Mouse (Mus musculus) hematopoietic multipotent progenitor cell, adult 10-12 weeks (in vitro differentiated cells): ENCODE data around the gene Olfr123. TPM values are rescaled to one million over a fixed set of nuclear protein-coding genes. Genes with fewer than 3 reads are reported as not detected.

Experiments used
- polyA plus RNA-seq: library from polyadenylated mRNA; stranded (reverse); fragments of >175 nt; gene quantifications from 2 replicates; pipeline ENCODE4 v1.2.3, GENCODE M21; 2012; ENCODE audit warnings: low replicate concordance

The Olfr123 gene
- polyA plus RNA-seq: not detected in 2 replicates

GRCm38 (mm10) chr17:37793229-37793628 lies at the start of gene Olfr123:
Gene Olfr123 (plus strand): TSS chr17:37793529.

DNA sequence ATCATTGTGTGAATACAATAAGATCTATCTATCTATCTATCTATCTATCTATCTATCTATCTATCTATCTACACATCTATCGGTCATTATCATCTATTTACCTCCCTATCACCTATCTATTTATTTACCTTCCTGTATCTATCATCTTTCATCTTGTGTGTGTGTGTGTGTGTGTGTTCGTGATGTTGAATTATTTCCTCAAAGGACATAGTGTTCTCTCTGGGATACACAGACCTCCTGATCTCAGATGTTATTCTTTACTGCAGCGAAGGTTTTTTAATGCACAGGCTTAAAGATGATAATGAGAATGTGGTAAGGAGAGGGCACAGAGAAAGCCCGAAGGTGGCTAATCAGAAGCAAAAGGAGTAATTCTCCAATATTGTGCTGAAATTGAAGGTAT lies 25.0 kb upstream of the Olfr123 start, which contains the start of gene Olfr122:
Gene Olfr122 (plus strand): TSS at position 301 of the 400 bp plus-strand sequence.

GRCm38 (mm10) chr17:37799588-37799987 lies 6.3 kb downstream of the Olfr123 start, which contains the start of gene Olfr124:
Gene Olfr124 (plus strand): TSS chr17:37799888.

DNA sequence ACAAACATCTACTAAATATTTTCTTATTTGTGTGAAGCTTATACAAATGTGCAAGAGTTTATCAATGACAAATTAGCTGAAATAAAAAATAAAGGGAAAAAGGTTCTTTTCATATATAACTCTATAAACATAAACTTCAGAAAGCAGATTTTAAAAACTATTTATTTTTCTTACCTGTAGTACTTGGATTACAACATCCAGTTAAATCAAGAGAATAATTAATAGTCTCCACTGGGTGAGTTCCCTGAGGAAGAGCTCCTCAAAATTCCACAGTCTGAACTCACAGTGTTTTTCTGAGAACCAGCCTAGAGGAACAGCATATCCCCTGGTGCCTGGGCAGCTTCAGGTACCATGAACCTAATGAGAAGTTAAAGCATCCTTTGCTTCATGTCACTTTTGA lies 39.3 kb downstream of the Olfr123 start, which contains the start of gene Olfr125:
Gene Olfr125 (plus strand): TSS at position 301 of the 400 bp plus-strand sequence.

DNA sequence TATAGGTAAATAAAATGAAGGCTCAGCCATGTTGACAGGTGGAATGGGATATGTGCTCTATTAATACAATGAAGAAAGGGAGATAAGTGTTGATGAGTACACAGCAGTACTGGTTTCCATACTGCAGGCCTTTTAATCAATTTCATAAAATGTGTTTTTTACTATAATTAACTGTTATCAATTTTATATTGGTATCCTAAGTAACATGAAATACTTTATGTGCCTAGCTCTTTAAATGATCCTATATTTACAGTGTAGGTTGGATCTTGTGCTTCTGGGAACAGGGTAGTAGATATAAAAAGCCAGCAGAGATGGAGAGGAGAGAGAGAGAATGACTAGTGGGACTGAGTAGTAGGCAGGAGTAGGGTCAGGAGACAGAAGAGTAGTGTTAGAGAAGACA lies 53.9 kb downstream of the Olfr123 start, which contains the start of gene Olfr126:
Gene Olfr126 (plus strand): TSS at position 301 of the 400 bp plus-strand sequence.

Other genes with a start within 250 kb of the Olfr123 start
- not detected in 2 replicates for gene Olfr112, start 224.1 kb upstream of the Olfr123 start, polyA plus RNA-seq
- not detected in 2 replicates for gene Olfr113, start 215.9 kb upstream of the Olfr123 start, polyA plus RNA-seq
- gene Olfr114, start 200.8 kb upstream of the Olfr123 start, polyA plus RNA-seq: not detected in 2 replicates
- gene Olfr115, start 166.4 kb upstream of the Olfr123 start, polyA plus RNA-seq: not detected in 2 replicates
- gene Olfr116, start 166.3 kb upstream of the Olfr123 start, polyA plus RNA-seq: not detected in 2 replicates
- not detected in 2 replicates for gene Olfr117, start 129.7 kb upstream of the Olfr123 start, polyA plus RNA-seq
- gene Olfr118, start 126.5 kb upstream of the Olfr123 start, polyA plus RNA-seq: not detected in 2 replicates
- not detected in 2 replicates for gene Olfr119, start 97.0 kb upstream of the Olfr123 start, polyA plus RNA-seq
- not detected in 2 replicates for gene Olfr120, start 71.7 kb upstream of the Olfr123 start, polyA plus RNA-seq
- not detected in 2 replicates for gene Olfr121, start 44.7 kb upstream of the Olfr123 start, polyA plus RNA-seq
- not detected in 2 replicates for gene Olfr122, start 24.9 kb upstream of the Olfr123 start, polyA plus RNA-seq
- gene Olfr124, start 6.4 kb downstream of the Olfr123 start, polyA plus RNA-seq: not detected in 2 replicates
- not detected in 2 replicates for gene Olfr125, start 39.4 kb downstream of the Olfr123 start, polyA plus RNA-seq
- gene Olfr126, start 54.0 kb downstream of the Olfr123 start, polyA plus RNA-seq: not detected in 2 replicates
- gene Olfr127, start 106.9 kb downstream of the Olfr123 start, polyA plus RNA-seq: not detected in 2 replicates
- not detected in 2 replicates for gene Olfr128, start 127.0 kb downstream of the Olfr123 start, polyA plus RNA-seq
- not detected in 2 replicates for gene Olfr761, start 159.6 kb downstream of the Olfr123 start, polyA plus RNA-seq